Mouse (Mus musculus): Measurements from ENCODE around the gene Sgf29.

Gene Sgf29

DNA sequence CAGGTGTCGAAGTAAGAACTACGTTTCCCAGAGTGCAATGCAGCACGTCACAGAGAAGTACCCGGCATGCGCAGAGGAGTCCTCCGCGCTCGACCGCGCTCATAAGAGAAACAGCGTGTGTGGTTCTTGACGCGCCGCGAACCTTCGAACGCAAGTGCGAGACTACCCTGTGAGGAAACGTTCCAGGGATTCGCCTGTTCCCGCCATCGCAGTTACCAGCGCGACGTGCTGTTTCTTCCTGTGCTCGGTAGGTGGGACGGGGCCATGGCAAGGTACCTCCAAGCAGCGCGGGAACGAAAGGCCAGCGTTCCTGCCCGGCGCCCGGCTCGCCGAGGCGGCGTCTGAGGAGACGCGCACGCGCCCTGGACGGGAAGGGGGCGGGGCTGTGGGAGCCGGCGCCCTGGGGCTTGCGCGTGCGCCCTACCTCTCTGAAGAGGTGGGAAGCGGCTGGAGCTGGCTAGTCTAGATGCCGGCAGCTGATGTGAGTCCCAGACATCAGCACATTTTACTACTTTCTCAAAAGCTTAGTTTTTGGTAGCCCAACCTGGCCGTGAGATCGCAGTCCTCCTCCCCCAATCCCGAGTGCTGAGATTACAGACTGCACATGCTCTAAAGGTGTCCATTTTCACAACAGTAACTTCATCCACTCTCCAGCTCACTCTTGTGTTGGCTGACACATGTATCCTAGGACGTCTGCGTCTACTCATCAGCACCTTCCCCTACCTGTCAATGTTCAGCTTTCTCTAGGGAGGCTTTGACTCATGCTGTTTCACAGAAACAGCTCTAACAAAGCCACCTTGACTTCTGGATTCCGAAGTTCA is at the start of gene Sgf29:
Sgf29 (plus strand) TSS at position 79 of the 821 bp plus-strand sequence.
- peak; percentile 94 for DNase-seq

DNA sequence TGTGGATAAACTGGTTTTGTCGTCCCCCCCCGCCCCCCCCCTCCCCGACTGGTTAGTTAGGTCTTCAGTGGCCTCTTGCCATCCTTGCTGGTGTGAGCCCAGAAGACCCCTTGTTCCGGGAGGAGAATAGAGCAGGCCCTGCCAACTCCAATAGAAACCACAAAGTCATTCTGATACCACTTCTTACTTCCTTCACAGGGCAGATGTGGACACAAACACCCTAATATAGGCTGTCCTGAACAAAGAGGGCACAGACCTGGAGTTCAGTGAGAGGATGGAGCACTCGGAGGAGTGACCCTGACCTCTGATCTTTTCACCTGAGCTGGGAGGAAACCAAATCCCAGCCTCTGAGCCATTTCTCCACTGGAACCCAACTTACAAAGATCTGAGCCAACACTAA is 47.2 kb upstream of the Sgf29 start:
- DNase-seq, result no peak

DNA sequence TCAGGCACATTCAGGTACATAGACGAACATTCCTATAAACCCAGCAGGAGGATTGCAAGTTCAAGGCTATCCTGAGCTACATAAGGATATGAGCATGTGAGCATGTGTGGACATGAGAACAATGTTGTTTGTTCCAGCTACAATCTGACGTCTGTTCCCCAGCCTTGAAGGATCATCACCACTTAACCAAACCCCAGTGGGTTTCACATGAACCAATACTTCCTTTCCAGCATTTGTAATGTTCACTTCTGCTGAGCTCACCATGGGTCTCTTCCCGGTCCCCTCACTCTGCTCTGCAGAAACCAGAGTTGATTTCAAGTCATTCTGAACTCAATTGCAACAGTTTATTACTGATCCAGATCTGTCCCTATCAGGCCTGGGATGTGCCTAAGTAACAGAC is 46.5 kb upstream of the Sgf29 start:
- DNase-seq, result no peak

DNA sequence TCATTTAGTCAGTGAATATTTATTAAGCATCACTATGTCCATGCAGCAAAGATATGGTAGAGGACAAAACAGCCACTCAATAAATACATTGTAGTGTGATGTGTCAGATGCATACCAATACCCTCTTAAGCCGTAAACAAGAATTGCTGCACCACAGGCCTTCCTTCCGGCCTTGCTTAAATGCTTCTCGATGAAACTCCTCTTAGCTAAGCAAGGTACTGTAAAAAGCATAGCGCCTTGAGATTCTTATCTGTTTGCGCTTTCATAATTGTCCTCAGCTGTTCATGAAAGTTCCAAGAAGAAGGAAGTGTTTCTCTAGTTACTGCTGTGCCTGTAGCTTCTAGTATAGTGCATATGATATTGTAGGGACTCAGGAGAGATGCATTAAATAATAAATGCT is 42.5 kb upstream of the Sgf29 start:
- no peak for DNase-seq

DNA sequence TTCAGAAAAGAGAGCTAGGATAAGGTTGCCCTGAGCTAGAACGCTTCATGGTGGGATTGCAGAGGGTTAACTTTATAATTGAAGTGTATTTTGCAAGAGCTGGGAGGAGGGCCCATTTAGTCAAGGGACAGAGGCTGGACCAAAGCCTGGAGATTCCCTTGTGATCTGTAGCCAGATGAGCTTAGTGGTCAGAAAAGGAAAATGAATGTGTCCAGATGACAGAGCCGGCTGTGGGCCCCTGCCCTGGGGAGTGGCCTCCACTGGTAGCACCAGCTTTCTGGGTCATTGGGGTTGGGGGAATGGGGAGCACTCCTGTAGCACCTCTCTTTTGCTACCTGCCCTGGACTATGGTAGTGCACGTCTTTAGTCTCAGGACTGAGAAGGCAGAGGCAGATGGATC is 42.0 kb upstream of the Sgf29 start:
- no peak for DNase-seq

DNA sequence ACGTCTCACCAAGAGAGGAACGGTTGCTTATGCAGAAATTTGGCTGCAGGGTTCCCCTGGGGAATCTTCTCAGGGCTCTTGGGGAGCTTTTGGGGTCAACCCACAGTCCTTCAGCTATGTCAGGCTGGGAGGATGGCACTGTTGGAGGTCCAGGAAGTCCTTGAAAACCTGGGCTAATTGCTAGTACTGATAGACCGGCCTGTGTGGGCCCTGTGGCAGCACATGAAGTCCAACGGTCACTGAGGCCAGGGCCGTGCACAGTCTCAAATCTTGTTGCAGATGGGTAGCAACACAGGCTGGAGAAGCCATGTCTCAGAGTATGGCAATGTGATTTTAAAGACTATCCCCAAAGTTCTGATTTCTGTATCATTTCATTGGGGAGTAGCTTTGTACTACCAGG is 41.3 kb upstream of the Sgf29 start:
- DNase-seq, result no peak

DNA sequence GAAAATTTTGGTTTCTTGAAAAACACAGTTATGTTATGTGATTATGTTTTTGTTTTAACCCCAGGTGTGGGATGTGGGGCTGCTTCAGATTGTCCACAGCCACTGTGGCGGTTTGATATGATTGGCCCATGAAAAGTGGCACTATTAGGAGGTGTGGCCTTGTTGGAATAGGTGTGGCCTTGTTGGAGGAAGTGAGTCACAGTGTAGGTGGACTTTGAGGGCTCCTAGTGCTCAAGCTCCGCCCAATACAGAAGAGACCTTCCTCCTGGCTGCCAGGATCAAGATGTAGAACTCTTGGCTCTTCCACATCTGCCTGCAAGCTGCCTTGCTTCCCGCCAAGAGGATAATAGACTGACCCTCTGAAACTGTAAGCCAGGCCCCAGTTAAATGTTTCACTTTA is 36.4 kb upstream of the Sgf29 start:
- DNase-seq, result no peak

DNA sequence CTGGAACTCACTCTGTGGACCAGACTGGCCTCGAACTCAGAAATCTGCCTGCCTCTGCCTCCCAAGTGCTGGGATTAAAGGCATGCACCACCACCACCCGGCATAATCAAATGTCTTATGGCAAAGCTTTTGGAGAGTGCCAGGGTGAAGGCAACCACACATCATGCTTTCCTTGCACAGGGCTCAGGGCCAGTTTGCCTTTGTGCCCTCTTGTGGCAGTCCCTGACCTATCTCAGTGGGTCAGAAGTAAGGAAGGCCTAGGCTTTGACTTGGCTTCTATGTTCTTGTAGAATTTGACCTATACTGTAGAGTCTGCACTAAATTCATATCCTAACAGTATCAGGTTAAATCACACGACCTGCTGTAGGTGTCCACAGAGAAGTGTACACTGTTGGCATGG is 32.4 kb upstream of the Sgf29 start:
- no peak for DNase-seq

DNA sequence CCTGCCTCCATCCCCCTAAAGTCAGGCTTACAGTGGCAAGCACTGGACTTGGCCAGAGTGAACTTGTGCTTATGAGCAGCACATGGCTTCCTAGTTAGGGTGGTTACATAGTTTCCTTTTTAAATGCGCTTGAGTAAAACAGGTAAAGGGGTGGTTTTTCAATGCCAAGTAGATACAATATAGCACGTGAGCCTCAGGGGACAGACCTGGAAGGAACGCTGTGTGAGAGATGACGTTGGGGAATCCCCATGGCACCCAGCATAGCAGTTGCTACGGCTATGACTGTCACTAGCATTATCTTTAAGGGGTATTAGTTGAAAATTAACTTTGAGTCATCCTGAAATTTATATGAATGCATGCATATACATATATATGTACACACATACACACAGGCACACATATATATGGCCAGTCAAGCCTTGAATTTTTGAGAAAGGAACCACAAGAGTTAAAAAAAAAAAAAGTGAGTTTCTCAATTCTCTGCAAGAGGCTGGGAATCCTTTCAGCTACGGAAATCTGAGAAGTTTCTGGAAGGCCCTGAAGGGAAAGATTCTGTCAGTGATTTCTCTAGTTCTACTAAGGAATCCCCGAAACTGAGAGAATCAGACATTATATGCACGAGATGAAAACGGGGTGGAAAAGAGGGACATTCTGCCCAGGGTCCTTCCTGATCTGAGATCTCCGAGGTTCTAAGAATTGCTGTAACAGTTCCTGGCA is 29.4 kb upstream of the Sgf29 start:
- no peak for DNase-seq

DNA sequence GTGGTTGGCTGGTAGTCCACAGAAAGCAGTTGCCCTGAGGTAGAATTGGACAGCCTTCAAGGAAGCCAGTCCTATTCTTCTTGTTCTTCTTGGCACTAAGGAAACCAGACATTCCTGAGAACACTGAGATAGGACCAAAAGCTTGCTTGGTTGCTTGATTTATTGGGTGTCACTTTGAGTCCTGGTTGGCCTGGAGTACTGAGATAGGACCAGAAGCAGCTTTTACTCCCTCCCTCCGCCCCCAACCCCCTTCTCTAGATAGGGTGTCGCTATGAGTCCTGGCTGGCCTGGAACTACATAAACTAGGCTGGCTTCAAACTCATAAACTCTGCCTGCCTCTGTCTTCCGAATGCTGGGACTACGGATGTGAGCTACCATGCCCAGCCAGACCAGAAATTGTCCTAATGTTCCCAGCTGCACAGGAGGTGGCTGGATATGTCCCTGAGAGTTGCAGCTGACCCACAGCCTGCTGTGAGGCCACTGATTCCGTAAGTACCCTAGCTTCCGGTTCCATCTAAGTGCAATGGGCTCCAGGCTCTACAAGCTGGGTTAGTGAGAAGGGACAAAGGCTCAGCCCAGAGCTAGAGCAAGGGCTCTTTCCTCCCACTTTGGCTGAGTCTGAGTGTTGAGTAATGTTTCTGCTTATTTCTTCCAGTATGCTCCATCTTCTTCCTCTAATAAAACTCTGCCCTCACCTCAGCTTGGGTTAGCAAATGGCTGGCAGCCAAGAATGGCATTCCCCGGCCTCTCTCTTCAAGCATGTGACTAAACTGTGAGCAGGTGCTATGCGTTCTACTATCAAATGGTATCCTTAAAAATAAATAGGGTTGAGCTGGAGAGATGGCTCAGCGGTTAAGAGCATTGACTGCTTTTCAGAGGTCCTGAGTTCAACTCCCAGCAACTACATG is 27.4 kb upstream of the Sgf29 start:
- no peak for DNase-seq

DNA sequence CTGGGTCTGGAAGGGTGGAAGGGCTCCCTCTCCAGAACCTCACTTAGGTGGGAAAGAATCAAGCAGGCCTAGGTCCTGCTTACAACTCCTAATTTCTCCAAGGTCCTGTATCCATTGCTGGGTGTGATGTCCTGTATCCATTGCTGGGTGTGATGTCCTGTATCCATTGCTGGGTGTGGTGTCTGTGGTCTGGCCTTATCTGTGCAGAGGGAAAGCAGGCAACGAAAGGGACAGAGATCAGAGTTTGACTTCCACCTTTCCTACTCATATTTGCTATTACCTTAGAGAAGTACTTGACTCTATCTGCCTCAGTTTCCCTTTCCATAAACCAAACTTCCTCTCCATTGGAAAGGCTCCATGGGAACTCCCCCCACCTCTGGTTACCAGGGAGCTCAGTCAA is 25.7 kb upstream of the Sgf29 start:
- DNase-seq, result no peak

DNA sequence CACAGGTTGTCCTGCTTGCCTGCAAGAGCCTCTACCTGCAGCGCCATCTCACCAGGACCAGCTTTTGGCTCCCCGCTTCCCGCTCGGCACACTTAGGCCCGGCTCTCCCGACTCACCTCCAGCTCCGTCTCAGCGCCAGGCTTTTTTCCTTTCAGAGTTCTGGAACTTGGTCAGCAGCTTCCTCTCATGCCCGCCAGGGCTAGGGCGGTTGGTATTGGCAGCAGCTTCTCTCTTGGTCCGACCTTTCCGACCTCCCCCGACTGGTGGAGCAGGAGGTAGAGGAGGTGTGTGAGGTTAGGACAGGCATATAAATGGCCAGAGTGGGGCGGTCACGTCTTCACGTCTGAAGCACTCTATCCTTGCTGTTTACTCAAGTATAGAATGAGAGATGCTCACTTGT is 24.3 kb upstream of the Sgf29 start:
- no peak for DNase-seq

DNA sequence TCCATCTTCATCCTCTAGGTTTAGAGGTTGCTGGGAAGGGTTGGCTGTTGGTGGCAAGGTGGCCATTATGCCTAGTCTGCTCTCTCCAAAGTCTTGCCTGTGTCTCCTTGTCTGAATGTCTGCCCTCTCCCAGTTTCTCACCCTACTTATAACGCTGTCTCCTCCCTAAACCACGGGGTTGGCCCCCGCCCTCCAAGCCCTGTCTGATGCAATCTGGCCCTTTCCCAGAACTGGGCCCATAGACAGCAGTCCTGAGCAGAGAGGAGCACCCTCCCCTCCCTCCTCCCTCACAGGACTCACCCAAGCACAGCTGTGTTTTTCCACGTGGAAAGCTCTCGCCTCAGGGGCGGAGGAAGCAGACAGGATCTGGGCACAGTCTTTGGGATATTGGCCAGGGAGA is 23.7 kb upstream of the Sgf29 start:
- DNase-seq, result peak; percentile 22

DNA sequence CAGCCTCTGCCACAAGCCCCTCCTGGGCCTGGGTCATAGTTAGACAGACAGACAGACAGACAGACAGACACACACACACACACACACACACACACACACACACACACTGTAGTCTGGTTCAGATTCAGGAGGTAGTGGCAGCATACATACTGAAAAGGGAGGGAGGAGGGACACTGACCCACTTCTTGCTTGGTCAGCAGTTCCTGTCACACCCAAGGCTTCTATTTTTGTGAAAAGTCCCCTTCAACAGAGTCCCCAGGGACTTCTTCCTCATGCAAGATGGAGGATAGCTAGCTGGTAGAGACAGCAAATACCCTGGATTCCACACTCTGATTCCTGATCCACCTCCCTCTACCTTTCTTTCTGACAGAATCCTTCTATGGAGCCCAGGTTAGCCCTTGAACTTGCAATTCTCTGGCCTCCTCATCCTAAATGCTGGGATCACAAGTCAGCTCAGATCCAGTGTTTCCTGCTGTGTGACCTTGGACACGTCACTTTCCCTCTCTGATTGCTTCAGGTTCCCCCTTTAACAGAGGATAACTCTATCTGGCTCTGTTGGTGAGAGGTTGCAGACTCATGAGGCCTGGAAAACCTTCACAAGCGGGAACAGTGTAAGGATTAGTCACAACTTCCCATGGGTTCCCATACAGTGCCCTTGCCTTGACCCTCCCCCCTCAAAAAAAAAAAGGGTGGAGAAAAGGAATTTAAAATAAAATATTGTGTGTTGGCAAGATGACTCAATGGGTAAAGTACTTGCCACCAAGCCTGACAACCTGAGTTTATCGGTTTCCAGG is 23.1 kb upstream of the Sgf29 start:
- no peak for DNase-seq

DNA sequence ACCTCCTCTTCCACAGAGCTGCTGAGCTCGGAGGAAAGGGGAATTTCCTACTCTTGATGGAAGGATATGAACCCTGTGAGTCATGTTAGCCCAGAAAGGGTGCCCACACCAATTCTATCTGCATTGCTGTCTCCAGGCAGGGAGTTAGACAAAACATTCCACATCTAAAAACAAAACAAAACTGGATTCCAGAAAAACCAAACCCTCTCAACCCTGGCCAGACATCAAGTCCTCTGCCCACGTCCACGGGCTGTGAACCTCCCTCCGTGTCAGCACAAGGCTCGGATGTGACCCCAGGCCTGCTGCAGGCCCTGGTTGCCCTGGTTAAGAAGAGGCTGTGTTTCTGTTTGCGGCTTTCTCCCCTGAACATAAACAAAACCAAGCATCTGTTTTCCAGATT is 21.0 kb upstream of the Sgf29 start:
- DNase-seq, result no peak

DNA sequence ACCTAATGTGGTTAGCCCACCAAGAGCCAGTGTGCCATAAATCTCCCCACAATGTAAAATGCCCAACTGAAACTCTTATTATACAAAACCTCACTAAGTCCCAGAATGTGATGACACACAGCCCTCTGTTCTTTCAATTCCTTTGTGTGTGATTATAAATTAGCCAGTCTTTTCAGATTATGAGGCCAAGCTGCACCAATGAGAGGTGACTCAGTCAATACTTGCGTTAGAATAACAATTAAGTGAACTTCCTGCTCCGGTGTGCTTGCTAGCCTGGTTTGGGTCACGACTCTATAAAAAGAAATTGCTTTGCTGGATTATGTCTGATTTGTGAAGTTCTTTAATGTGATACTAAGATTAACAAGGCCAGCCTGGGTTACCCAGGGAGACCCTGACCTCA is 19.2 kb upstream of the Sgf29 start:
- DNase-seq, result no peak

DNA sequence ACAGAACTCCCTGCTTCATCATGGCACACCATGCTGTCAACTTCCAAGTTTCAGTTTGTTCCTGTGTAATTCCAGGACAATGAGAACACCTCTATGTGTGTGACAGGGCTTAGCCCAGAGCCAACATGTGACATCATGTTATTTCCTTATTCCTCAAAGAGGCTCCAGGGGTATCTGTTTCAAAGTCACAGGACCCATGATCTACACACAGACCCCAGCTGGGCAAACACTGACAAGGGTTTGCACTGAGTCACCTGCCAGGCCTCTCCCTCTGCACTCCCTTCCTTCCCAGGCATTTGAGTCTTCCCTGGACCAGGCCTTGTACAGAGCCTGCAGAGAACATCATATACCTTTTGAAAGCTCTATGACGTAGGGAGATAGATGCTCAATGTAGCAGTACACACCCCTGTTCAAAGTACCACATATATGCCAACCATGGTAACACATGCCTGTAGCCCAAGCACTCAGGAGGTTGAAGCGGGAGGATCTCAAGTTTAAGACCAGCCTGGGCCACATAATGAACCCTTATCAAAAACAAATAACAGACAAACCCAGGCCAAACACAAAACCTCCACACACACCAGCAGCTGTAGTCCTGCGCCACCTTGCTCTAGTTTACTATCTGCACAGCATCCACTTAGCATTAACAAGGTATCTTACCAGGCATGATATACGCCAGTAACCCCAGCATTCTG is 18.1 kb upstream of the Sgf29 start, which contains the start of gene Nupr1:
Nupr1 (minus strand) TSS at position 38 of the 695 bp plus-strand sequence.
- DNase-seq, result no peak

DNA sequence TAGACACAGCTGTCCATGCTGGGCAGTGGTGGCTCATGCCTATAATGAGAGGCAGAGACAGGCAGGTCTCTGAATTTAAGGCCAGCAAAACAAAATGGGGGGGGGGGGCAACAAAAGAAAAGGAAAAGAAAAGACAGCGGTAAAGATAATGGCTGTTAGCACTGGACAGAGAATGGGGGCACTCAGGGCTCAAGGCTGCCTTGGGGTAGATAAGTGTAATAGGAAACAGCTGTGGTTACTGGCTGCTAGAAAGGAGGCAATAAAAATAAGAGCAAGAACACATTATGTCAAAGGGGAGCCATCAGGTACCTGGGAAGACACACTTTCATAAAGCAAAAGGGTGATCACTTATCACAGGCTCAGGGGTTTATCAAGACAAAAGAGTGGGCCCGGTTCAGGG is 16.6 kb upstream of the Sgf29 start:
- no peak for DNase-seq

DNA sequence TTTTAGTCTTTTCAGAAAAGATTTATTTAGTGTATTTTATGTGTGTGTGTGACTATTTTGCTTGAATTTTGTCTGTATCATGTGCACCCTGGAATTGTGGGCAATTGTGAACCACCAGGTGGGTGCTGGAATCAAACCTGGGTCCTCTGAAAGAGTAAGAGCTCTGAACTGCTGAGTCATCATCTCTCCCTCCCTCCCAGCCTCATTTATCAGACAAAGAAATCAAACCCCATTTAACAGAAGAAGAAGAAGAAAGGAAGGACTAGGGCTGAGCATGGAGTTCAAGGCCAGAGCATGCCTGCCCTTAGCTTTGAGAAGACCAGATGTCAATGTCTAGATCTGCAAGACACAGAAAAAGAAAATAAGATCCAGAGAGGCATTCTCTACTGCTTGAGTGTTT is 13.7 kb upstream of the Sgf29 start:
- DNase-seq, result no peak

DNA sequence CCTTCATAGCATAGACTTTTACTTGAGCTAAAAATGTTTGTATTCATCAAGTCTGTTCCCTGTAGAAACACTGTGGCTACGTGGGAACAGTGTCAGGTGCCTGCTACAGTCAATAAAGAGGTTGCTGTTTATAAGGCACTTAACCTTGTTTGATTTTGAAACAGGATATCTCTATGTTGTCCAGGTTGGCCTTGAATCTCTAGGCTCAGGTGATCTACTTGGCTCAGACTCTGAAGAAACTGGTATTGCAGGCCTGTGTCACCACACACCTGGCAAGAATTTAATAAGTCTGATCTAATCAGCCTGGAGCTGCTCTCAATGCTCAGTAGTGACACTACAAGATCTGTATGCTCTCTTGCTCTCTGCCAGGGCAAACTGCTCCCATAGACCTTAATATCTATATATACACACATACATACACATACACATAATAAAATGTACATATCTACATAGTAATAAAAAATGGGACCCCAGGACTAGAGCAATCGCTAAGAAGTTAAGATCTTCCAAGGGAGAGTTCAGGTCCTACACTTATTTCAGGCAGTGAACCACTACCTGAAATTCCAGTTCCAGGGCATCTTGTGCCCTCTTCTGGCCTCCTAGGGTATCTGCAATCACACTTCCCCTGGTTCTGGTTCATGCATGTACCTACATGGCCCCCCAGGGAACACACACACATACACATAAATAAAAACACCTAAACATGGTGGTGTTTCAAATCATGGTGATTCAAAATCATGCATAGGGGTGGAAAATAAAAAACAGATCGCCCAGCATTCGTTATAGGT is 12.2 kb upstream of the Sgf29 start:
- DNase-seq, result peak; percentile 21

All from right cerebral cortex, postnatal 14 days (tissue).